Comparison of ENCODE assay signal across 8 mouse cellular contexts in the genomic region with DNA sequence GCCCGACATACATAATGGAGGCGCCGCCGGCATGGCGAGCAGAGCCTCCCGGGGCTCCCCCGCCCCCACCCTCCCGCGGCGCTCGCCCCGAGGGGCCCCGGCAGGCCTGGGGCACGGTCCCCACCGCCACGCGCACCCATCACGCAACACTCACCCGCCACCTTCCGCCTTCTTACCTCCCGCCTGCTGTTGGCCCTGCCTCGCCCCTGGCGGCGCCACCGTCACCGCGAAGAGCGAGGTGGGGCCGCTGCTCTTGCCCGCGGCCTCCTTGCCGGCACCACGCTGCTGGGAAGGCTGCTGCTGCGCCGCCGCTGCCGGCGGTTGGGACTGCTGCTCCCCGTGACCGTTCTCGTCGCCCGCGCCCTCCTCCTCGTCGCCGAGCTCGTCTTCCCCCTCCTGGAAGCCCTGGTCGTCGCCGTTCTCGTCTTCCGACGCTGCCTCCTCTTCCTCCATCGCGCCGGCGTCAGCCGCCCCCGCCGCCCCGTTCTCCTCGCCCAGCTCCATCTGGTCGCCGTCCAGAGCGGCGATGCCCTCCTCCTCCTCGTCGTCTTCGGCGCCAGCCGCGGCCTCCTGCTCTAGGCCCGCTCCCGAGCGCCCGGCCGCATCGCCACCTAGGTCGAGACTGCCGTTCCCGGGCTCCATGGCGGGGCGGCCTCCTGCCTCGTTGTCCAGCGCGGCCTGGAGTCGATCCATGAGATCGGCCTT. TPM values are rescaled to one million over a fixed set of nuclear protein-coding genes. Genes with fewer than 3 reads are reported as not detected.
DNase-seq lines count a peak whose midpoint lies in the region; ATAC-seq and TF ChIP-seq lines count a peak whose summit lies in the region.

No protein-coding gene starts in this region.

- peak overlapping the region; percentile 100 for H3K4me3 ChIP-seq in forebrain, embryonic 14.5 days (ENCODE audit: low read depth, low read length)
- peak overlapping the region; percentile 99 for H3K4me3 ChIP-seq in intestine, postnatal 0 days (ENCODE audit: low read depth, low read length)

- peak; percentile 42 for TF ChIP-seq CTCF in intestine, postnatal 0 days (IDR thresholded peaks at IDR 0.05; ENCODE audit: low read depth)

- peaks cover 33% of the 10 kb centered on the region for H3K36me3 ChIP-seq in forebrain, embryonic 14.5 days (ENCODE audit: control insufficient read depth, insufficient read depth, low read length)
- H3K36me3 ChIP-seq in intestine, postnatal 0 days (ENCODE audit: control insufficient read depth, insufficient read depth) = peaks cover 24% of the 10 kb centered on the region

- H3K9me3 ChIP-seq in forebrain, embryonic 14.5 days (replicated peaks; ENCODE audit: control insufficient read depth, low read length) = no peaks in the 10 kb centered on the region
- H3K9me3 ChIP-seq in intestine, postnatal 0 days (ENCODE audit: control insufficient read depth) = no peaks in the 10 kb centered on the region

- peak overlapping the region; percentile 100 for H3K9ac ChIP-seq in forebrain, embryonic 14.5 days (ENCODE audit: low read length)
- H3K9ac ChIP-seq in intestine, postnatal 0 days (ENCODE audit: low read depth, low read length) = peak overlapping the region; percentile 100

- peak overlapping the region; percentile 99 for H3K27ac ChIP-seq in forebrain, embryonic 14.5 days (ENCODE audit: low read depth, low read length)
- H3K27ac ChIP-seq in intestine, postnatal 0 days (ENCODE audit: low read depth, low read length) = peak overlapping the region; percentile 100

- no peaks in the 10 kb centered on the region for H3K27me3 ChIP-seq in forebrain, embryonic 14.5 days (replicated peaks; ENCODE audit: control insufficient read depth, insufficient read depth, low read length)
- H3K27me3 ChIP-seq in intestine, postnatal 0 days (replicated peaks; ENCODE audit: control insufficient read depth, insufficient read depth, low read length) = no peaks in the 10 kb centered on the region

- peak; percentile 49 for ATAC-seq in forebrain, embryonic 14.5 days
- ATAC-seq in intestine, postnatal 0 days = peak; percentile 63

- peak; percentile 22 to 36 for DNase-seq in kidney, adult 8-10 months
- DNase-seq in kidney, adult 18-20 months = no peak
- peak; percentile 42 for DNase-seq in R1 (ENCODE audit: low read depth, low spot score)
- DNase-seq in forebrain, embryonic 14.5 days (ENCODE audit: low spot score) = no peak
- DNase-seq in lung, postnatal 25 days (ENCODE audit: low spot score) = peak; percentile 9
- peak; percentile 52 for DNase-seq in right cerebral cortex, postnatal 4 days
- DNase-seq in Muller cell, postnatal 12 days (ENCODE audit: inconsistent ontology term) = no peak

- peak overlapping the region; percentile 21 for H3K4me2 ChIP-seq in forebrain, embryonic 14.5 days (ENCODE audit: low read length)
- H3K4me2 ChIP-seq in intestine, postnatal 0 days (replicated peaks; ENCODE audit: low read depth) = peak overlapping the region; percentile 66

- peaks cover 13% of the 10 kb centered on the region for H3K4me1 ChIP-seq in forebrain, embryonic 14.5 days (ENCODE audit: control insufficient read depth, insufficient read depth, low read length)
- peaks cover 8% of the 10 kb centered on the region; the same call in 1 of the 2 replicates for H3K4me1 ChIP-seq in intestine, postnatal 0 days (replicated peaks; ENCODE audit: control insufficient read depth, insufficient read depth, low read length)

- WGBS in forebrain, embryonic 14.5 days = under 1% methylated on average over 87 of the region's 89 CpGs
- under 1% methylated on average over 82 of the region's 89 CpGs for WGBS in intestine, postnatal 0 days

RNA-seq across cellular contexts. Expression of a gene that starts 0.7 kb away (rescaled TPM):
- polyA plus RNA-seq in forebrain, embryonic 14.5 days (2014; fragmentation: Nextera tagmentation; extraction: Ambion mirVana) = 284 and 334 TPM in 2 replicates
- 131 TPM in 2 replicates for polyA plus RNA-seq in intestine, postnatal 0 days (2015; fragmentation: Nextera tagmentation; extraction: Ambion mirVana)

RNA-seq across cellular contexts. Expression of a gene that starts 18.0 kb away (rescaled TPM):
- polyA plus RNA-seq in forebrain, embryonic 14.5 days (2014; fragmentation: Nextera tagmentation; extraction: Ambion mirVana) = 150 and 167 TPM in 2 replicates
- polyA plus RNA-seq in intestine, postnatal 0 days (2015; fragmentation: Nextera tagmentation; extraction: Ambion mirVana) = 146 and 148 TPM in 2 replicates

Comparison
In these comparisons a context has a peak if more than half of its experiments do, and no peak if none do; other contexts are left out.
1. DNase-seq: peak in kidney, adult 8-10 months (2 of 2), R1 (single experiment), lung, postnatal 25 days (single experiment) and right cerebral cortex, postnatal 4 days (single experiment); none in kidney, adult 18-20 months (single experiment), forebrain, embryonic 14.5 days (single experiment) and Muller cell, postnatal 12 days (single experiment).